Mouse (Mus musculus) heart, embryonic 10.5 days (tissue): ENCODE data around the gene Cpt1c. TPM values are rescaled to one million over a fixed set of nuclear protein-coding genes. Genes with fewer than 3 reads are reported as not detected.

Source experiments
- DNase-seq: peaks from one replicate; pipeline ENCODE4 v3.0.0-alpha.2; 2017; ENCODE audit warnings: low spot score
- H3K27ac ChIP-seq: fragments of 300-500 bp; sonication (generic); 2 replicates; pipeline ENCODE4 v1.5.1; 2016; ENCODE audit warnings: mild to moderate bottlenecking
- H3K27me3 ChIP-seq: fragments of 300-500 bp; sonication (generic); 2 replicates; pipeline ENCODE4 v1.6.1; 2016; ENCODE audit warnings: mild to moderate bottlenecking; ENCODE audit not compliant: poor library complexity, insufficient read depth, severe bottlenecking
- H3K36me3 ChIP-seq: fragments of 300-500 bp; sonication (generic); 2 replicates; pipeline ENCODE4 v1.6.1; 2016; ENCODE audit warnings: mild to moderate bottlenecking, moderate library complexity
- H3K4me1 ChIP-seq: fragments of 300-500 bp; sonication (generic); 2 replicates; pipeline ENCODE4 v1.6.1; 2016; ENCODE audit warnings: mild to moderate bottlenecking
- H3K4me3 ChIP-seq: fragments of 300-500 bp; sonication (generic); 2 replicates; pipeline ENCODE4 v1.5.1; 2016; ENCODE audit warnings: mild to moderate bottlenecking, moderate library complexity
- H3K9me3 ChIP-seq: fragments of 300-500 bp; sonication (generic); 2 replicates; pipeline ENCODE4 v1.6.1; 2016; ENCODE audit warnings: mild to moderate bottlenecking, moderate library complexity
- WGBS: fragments of 180-500 bp; shearing (Covaris S2); methylation state at CpG from one replicate; pipeline ENCODE4 v1.1.7; 2016; 5-methylcytosine and 5-hydroxymethylcytosine counted together
- polyA plus RNA-seq: library from polyadenylated mRNA; unstranded; fragments of >200 nt; fragmentation: Nextera tagmentation; extraction: Ambion mirVana; gene quantifications from 2 replicates; pipeline ENCODE4 v1.2.1, GENCODE M21; 2016

Gene Cpt1c
- polyA plus RNA-seq, 1 experiment from 2014 or later: 19.1 TPM

GRCm38 (mm10) chr7:45012011-45012410 lies 37.4 kb upstream of the Cpt1c start:
- no peaks in the 10 kb centered on the region for H3K9me3 ChIP-seq
- WGBS: 93% methylated on average over 6 of the region's 6 CpGs
- 0 out of 2 replicates have a peak overlapping the region, but pooled peaks have one; percentile 31 for H3K27ac ChIP-seq
- H3K4me1 ChIP-seq: peaks cover 16% of the 10 kb centered on the region; the same call in 1 of the 2 replicates
- DNase-seq: no peak
- H3K36me3 ChIP-seq: peaks cover 64% of the 10 kb centered on the region
- no peaks in the 10 kb centered on the region for H3K27me3 ChIP-seq
- no peak overlapping the region for H3K4me3 ChIP-seq

- no peak overlapping the region for H3K4me3 ChIP-seq
- no peaks in the 10 kb centered on the region for H3K27me3 ChIP-seq
- H3K36me3 ChIP-seq: peaks cover 95% of the 10 kb centered on the region
- peaks cover 21% of the 10 kb centered on the region for H3K4me1 ChIP-seq
- no peak for DNase-seq
- WGBS: 92% methylated on average over 19 of the region's 19 CpGs
- no peaks in the 10 kb centered on the region for H3K9me3 ChIP-seq
- H3K27ac ChIP-seq: no peak overlapping the region
Observed at GRCm38 (mm10) chr7:45008411-45008810, 33.8 kb upstream of the Cpt1c start.

- no peaks in the 10 kb centered on the region for H3K9me3 ChIP-seq
- no peak overlapping the region for H3K27ac ChIP-seq
- no peak for DNase-seq
- H3K4me3 ChIP-seq: no peak overlapping the region
- peaks cover 95% of the 10 kb centered on the region for H3K36me3 ChIP-seq
- peaks cover 16% of the 10 kb centered on the region for H3K4me1 ChIP-seq
- 93% methylated on average over 30 of the region's 30 CpGs for WGBS
- no peaks in the 10 kb centered on the region for H3K27me3 ChIP-seq
Observed at GRCm38 (mm10) chr7:45007846-45008245, 33.2 kb upstream of the Cpt1c start.

- H3K36me3 ChIP-seq: peaks cover 95% of the 10 kb centered on the region
- no peak for DNase-seq
- H3K4me3 ChIP-seq: no peak overlapping the region
- peaks cover 16% of the 10 kb centered on the region for H3K4me1 ChIP-seq
- WGBS: 94% methylated on average over 29 of the region's 29 CpGs
- H3K9me3 ChIP-seq: no peaks in the 10 kb centered on the region
- no peak overlapping the region for H3K27ac ChIP-seq
- H3K27me3 ChIP-seq: no peaks in the 10 kb centered on the region
Observed at GRCm38 (mm10) chr7:45007141-45007540, 32.5 kb upstream of the Cpt1c start.

GRCm38 (mm10) chr7:45006503-45006902 lies 31.9 kb upstream of the Cpt1c start:
- peaks cover 16% of the 10 kb centered on the region for H3K4me1 ChIP-seq
- H3K27ac ChIP-seq: no peak overlapping the region
- no peak for DNase-seq
- peaks cover 95% of the 10 kb centered on the region for H3K36me3 ChIP-seq
- WGBS: 98% methylated on average over 12 of the region's 12 CpGs
- H3K9me3 ChIP-seq: no peaks in the 10 kb centered on the region
- H3K4me3 ChIP-seq: no peak overlapping the region
- H3K27me3 ChIP-seq: no peaks in the 10 kb centered on the region

- H3K4me3 ChIP-seq: no peak overlapping the region
- peaks cover 99% of the 10 kb centered on the region for H3K36me3 ChIP-seq
- DNase-seq: no peak
- 0 out of 2 replicates have a peak overlapping the region, but pooled peaks have one; percentile 13 for H3K27ac ChIP-seq
- 89% methylated on average over 6 of the region's 6 CpGs for WGBS
- H3K9me3 ChIP-seq: no peaks in the 10 kb centered on the region
- H3K27me3 ChIP-seq: no peaks in the 10 kb centered on the region
- peaks cover 24% of the 10 kb centered on the region for H3K4me1 ChIP-seq
Observed at GRCm38 (mm10) chr7:45005321-45005992, 30.8 kb upstream of the Cpt1c start.

GRCm38 (mm10) chr7:45004546-45004945 lies 29.9 kb upstream of the Cpt1c start:
- Histone ChIP-seq H3K27me3 (no peaks in the 10 kb centered on the region), H3K4me3 (no peak overlapping the region), H3K4me1 (peaks cover 28% of the 10 kb centered on the region), H3K36me3 (peaks cover 99% of the 10 kb centered on the region), H3K27ac (no peak overlapping the region), H3K9me3 (no peaks in the 10 kb centered on the region)
- WGBS: 74% methylated on average over 3 of the region's 3 CpGs
- DNase-seq: no peak

GRCm38 (mm10) chr7:45002440-45002839 lies 27.8 kb upstream of the Cpt1c start:
- DNase-seq: no peak
- Histone ChIP-seq H3K4me1 (peaks cover 42% of the 10 kb centered on the region), H3K27me3 (no peaks in the 10 kb centered on the region), H3K36me3 (peaks cover 79% of the 10 kb centered on the region), H3K27ac (no peak overlapping the region), H3K9me3 (no peaks in the 10 kb centered on the region), H3K4me3 (no peak overlapping the region)
- 84% methylated on average over 7 of the region's 7 CpGs for WGBS

- Histone ChIP-seq H3K4me1 (peaks cover 53% of the 10 kb centered on the region), H3K36me3 (peaks cover 66% of the 10 kb centered on the region), H3K27me3 (no peaks in the 10 kb centered on the region), H3K4me3 (no peak overlapping the region), H3K27ac (0 out of 2 replicates have a peak overlapping the region, but pooled peaks have one; percentile 6), H3K9me3 (no peaks in the 10 kb centered on the region)
- no peak for DNase-seq
- WGBS: 88% methylated on average over 21 of the region's 21 CpGs
Observed at GRCm38 (mm10) chr7:45000539-45001114, 26.0 kb upstream of the Cpt1c start.

- Histone ChIP-seq H3K4me1 (peaks cover 49% of the 10 kb centered on the region), H3K9me3 (no peaks in the 10 kb centered on the region), H3K4me3 (peak overlapping the region; percentile 20; the same call in 1 of the 2 replicates), H3K27me3 (no peaks in the 10 kb centered on the region), H3K27ac (no peak overlapping the region), H3K36me3 (peaks cover 66% of the 10 kb centered on the region)
- 70% methylated on average over 11 of the region's 11 CpGs for WGBS
- DNase-seq: no peak
Observed at GRCm38 (mm10) chr7:44999753-45000152, 25.1 kb upstream of the Cpt1c start.

GRCm38 (mm10) chr7:44998501-44998955 lies 23.9 kb upstream of the Cpt1c start, which contains the start of gene Bcl2l12:
Gene Bcl2l12 (minus strand): TSS chr7:44998712.
- Histone ChIP-seq H3K27ac (peak within 1 kb of the TSS; percentile 92), H3K9me3 (no peaks in the 10 kb centered on the region), H3K4me1 (peaks cover 48% of the 10 kb centered on the region), H3K4me3 (peak within 1 kb of the TSS; percentile 76), H3K36me3 (peaks cover 68% of the 10 kb centered on the region), H3K27me3 (no peaks in the 10 kb centered on the region)
- no peak for DNase-seq
- WGBS: 1% methylated on average over 18 of the region's 18 CpGs

- peak overlapping the region; percentile 92 for H3K27ac ChIP-seq
- H3K4me3 ChIP-seq: peak overlapping the region; percentile 76
- peaks cover 48% of the 10 kb centered on the region for H3K4me1 ChIP-seq
- no peaks in the 10 kb centered on the region for H3K9me3 ChIP-seq
- H3K27me3 ChIP-seq: no peaks in the 10 kb centered on the region
- DNase-seq: no peak
- H3K36me3 ChIP-seq: peaks cover 68% of the 10 kb centered on the region
- WGBS: 3% methylated on average over 15 of the region's 15 CpGs
Observed at GRCm38 (mm10) chr7:44997940-44998428, 23.3 kb upstream of the Cpt1c start.

GRCm38 (mm10) chr7:44997231-44997939 lies 22.7 kb upstream of the Cpt1c start, which contains the start of gene Irf3:
Gene Irf3 (plus strand): TSS chr7:44997648.
- WGBS: under 1% methylated on average over 43 of the region's 43 CpGs
- H3K4me1 ChIP-seq: peaks cover 48% of the 10 kb centered on the region
- H3K36me3 ChIP-seq: peaks cover 68% of the 10 kb centered on the region
- peak within 1 kb of the TSS; percentile 92 for H3K27ac ChIP-seq
- no peaks in the 10 kb centered on the region for H3K9me3 ChIP-seq
- peak within 1 kb of the TSS; percentile 76 for H3K4me3 ChIP-seq
- no peaks in the 10 kb centered on the region for H3K27me3 ChIP-seq
- peak; percentile 98 for DNase-seq
